Comparison of ENCODE assay signal across 8 mouse cellular contexts in the genomic region with DNA sequence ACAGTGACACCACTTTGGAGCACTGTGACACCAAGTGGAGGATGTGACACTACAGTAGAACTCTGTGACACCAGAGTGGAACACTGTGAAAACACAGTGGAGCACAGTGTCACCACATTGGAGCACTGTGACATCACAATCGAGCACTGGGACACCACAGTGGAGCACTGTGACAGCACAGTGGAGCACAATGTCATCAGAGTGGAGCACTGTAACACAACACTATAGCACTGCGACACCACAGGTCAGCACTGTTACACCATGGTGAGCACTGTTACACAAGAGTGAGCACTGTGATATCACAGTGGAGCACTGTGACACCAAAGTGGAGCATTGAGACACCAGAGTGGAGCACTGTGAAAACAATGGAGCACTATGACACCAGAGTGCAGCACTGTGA.
A peak's percentile ranks its signal among the peaks of the same experiment; 100 is the strongest.
DNase-seq lines count a peak whose midpoint lies in the region; ATAC-seq lines count a peak whose summit lies in the region.

No protein-coding gene starts in this region.

- no peaks in the 10 kb centered on the region for H3K4me1 ChIP-seq in hindbrain, embryonic 15.5 days (replicated peaks)
- no peaks in the 10 kb centered on the region for H3K4me1 ChIP-seq in stomach, embryonic 16.5 days (ENCODE audit: control insufficient read depth, insufficient read depth, low read length)

- no peak overlapping the region for H3K27ac ChIP-seq in hindbrain, embryonic 15.5 days (replicated peaks)
- no peak overlapping the region for H3K27ac ChIP-seq in stomach, embryonic 16.5 days (ENCODE audit: low read length)

- peak; percentile 74 for ATAC-seq in hindbrain, embryonic 15.5 days (ENCODE audit: low FRiP score, low read depth)
- peak; percentile 41 for ATAC-seq in stomach, embryonic 16.5 days (ENCODE audit: insufficient read depth, low FRiP score)

- no peaks in the 10 kb centered on the region for H3K36me3 ChIP-seq in hindbrain, embryonic 15.5 days
- no peaks in the 10 kb centered on the region for H3K36me3 ChIP-seq in stomach, embryonic 16.5 days (ENCODE audit: control insufficient read depth, insufficient read depth, low read length)

- H3K9ac ChIP-seq in hindbrain, embryonic 15.5 days = no peak overlapping the region
- H3K9ac ChIP-seq in stomach, embryonic 16.5 days (ENCODE audit: low read length) = no peak overlapping the region

- no peak overlapping the region for H3K4me3 ChIP-seq in hindbrain, embryonic 15.5 days
- H3K4me3 ChIP-seq in stomach, embryonic 16.5 days (replicated peaks; ENCODE audit: low read length) = no peak overlapping the region

- no peak overlapping the region for H3K4me2 ChIP-seq in hindbrain, embryonic 15.5 days
- H3K4me2 ChIP-seq in stomach, embryonic 16.5 days (ENCODE audit: low read depth, low read length) = no peak overlapping the region

- H3K9me3 ChIP-seq in hindbrain, embryonic 15.5 days = peaks cover 79% of the 10 kb centered on the region
- H3K9me3 ChIP-seq in stomach, embryonic 16.5 days (replicated peaks; ENCODE audit: control insufficient read depth, low read length) = peaks cover 38% of the 10 kb centered on the region

- peak; percentile 7 for DNase-seq in ovary, adult 18-20 months (ENCODE audit: low spot score)
- DNase-seq in ovary, postnatal 14 days (ENCODE audit: low spot score) = no peak
- DNase-seq in gastrocnemius, adult 8-10 months (ENCODE audit: low spot score in 2 of 2) = peak; percentile 6 to 9
- peak; percentile 8 for DNase-seq in lung, postnatal 10 days
- no peak for DNase-seq in c-Kit-positive CD71-positive TER-119-positive erythroid progenitor cells, embryonic 14.5 days (ENCODE audit: low spot score)
- DNase-seq in frontal cortex, adult 2 months (ENCODE audit: extremely low spot score in 1 of 2, low spot score in 1 of 2) = no peak

- no peaks in the 10 kb centered on the region for H3K27me3 ChIP-seq in hindbrain, embryonic 15.5 days
- no peaks in the 10 kb centered on the region for H3K27me3 ChIP-seq in stomach, embryonic 16.5 days (ENCODE audit: control insufficient read depth, insufficient read depth, low read length)

- WGBS in hindbrain, embryonic 15.5 days = 36% methylated on average over 2 of the region's 2 CpGs
- WGBS in stomach, embryonic 16.5 days = 32% methylated on average over 2 of the region's 2 CpGs

Comparison
In these comparisons a context has a peak if more than half of its experiments do, and no peak if none do; other contexts are left out.
1. DNase-seq: peak in ovary, adult 18-20 months (single experiment), gastrocnemius, adult 8-10 months (2 of 2) and lung, postnatal 10 days (single experiment); none in ovary, postnatal 14 days (single experiment), c-Kit-positive CD71-positive TER-119-positive erythroid progenitor cells, embryonic 14.5 days (single experiment) and frontal cortex, adult 2 months (0 of 2).